Mouse (Mus musculus) bone marrow, adult 2 months (tissue): ENCODE measurements around the gene Zfp369.
"Not testable (repeated sequence)": the region's sequence is repeated elsewhere in the genome, so short reads cannot be mapped to it uniquely, and the experiment has no call there.

ENCODE experiments used
- CTCF ChIP-seq: fragments of 200-500 bp; IDR thresholded peaks from 2 replicates; pipeline ENCODE4 v1.5.1; 2011; ENCODE audit warnings: low read length, control low read depth; ENCODE audit not compliant: control insufficient read depth, insufficient read depth
- POLR2A ChIP-seq: fragments of 200-500 bp; IDR thresholded peaks from 2 replicates; pipeline ENCODE4 v1.6.1; 2011; ENCODE audit warnings: low read depth, mild to moderate bottlenecking, control low read depth, low read length, borderline replicate concordance; ENCODE audit not compliant: control insufficient read depth

GRCm38 (mm10) chr13:65351768-65352167, 73.2 kb downstream of the Zfp369 start:
- TF ChIP-seq POLR2A, CTCF: not testable (repeated sequence)
